Mouse (Mus musculus): Measurements from ENCODE around the gene Bcl2a1b.
"Not testable (repeated sequence)": the region's sequence is repeated elsewhere in the genome, so short reads cannot be mapped to it uniquely, and the experiment has no call there.

DNA sequence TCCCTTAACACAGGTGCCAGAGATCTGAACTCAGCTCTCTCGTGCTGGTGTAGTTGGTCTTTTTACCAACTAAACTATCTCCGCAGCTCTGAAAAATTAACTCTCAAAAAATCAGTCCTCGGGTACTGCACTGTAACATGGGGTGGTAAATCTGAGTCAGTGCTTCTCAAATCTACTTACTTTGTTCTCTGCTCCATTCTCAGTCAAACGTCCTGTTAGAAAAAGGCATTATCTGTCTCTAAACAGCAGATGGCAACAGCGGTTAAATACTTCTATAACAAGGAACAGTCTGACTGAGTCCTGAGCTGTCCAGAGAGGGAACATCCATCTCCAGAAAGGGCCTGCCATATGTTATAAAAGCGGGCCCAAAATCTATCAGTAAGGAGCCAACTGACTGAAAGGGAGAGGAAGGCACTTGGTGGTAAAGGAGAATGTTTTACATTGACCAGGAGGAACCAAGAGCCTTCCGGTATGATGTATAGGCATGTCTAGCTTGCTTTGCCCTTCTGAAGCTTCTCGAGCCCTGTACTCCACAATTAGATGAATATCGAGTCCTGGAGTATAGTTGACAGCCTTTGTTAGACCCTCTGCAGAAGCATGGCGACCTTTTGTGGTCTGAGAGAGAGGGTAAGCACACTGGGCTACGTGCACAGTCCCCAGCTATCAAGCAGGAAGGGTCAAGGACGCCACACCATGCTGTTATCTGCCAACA is 11.5 kb downstream of the Bcl2a1b start, which contains the start of gene Mthfs:
- TF ChIP-seq POLR2A (IDR thresholded peaks at IDR 0.05; ENCODE audit: borderline replicate concordance, control insufficient read depth, low read depth, low read length); CTCF (IDR thresholded peaks at IDR 0.05; ENCODE audit: control insufficient read depth, insufficient read depth, low read length): not testable (repeated sequence)

Measured in bone marrow, adult 2 months (tissue).